Mouse (Mus musculus) thymus, adult 2 months (tissue): ENCODE data around the gene Ncoa7.

Experiments
- CTCF ChIP-seq: fragments of 200-500 bp; IDR thresholded peaks from 2 replicates; pipeline ENCODE4 v1.5.1; 2012; ENCODE audit warnings: mild to moderate bottlenecking, control low read depth, low read length, moderate library complexity, borderline replicate concordance; ENCODE audit not compliant: control insufficient read depth, poor library complexity, insufficient read depth; ENCODE audit errors: extremely low read depth
- POLR2A ChIP-seq: fragments of 200-500 bp; IDR thresholded peaks from 2 replicates; pipeline ENCODE4 v1.6.1; 2012; ENCODE audit warnings: mild to moderate bottlenecking, low read length, control low read depth, moderate library complexity; ENCODE audit not compliant: control insufficient read depth, poor library complexity, insufficient read depth; ENCODE audit errors: extremely low read depth

- TF ChIP-seq CTCF (no peak), POLR2A (no peak)
Measured at GRCm38 (mm10) chr10:30789521-30789920, 13.6 kb downstream of the Ncoa7 start.
